Mouse (Mus musculus) hindbrain, postnatal 0 days (tissue): ENCODE results near the gene Degs2. TPM values are rescaled to one million over a fixed set of nuclear protein-coding genes. Genes with fewer than 3 reads are reported as not detected.
A peak's percentile ranks its signal among the peaks of the same experiment; 100 is the strongest.
"Not testable (repeated sequence)": the region's sequence is repeated elsewhere in the genome, so short reads cannot be mapped to it uniquely, and the experiment has no call there.

Source experiments
- ATAC-seq: fragments of 200-750 bp; cut with Nextera tagmentation; 2 replicates; pipeline ENCODE4 v1.8.0; 2017; ENCODE audit warnings: mild to moderate bottlenecking, moderate TSS enrichment, moderate library complexity
- DNase-seq: peaks from one replicate; pipeline ENCODE4 v3.0.0-alpha.2; 2015; ENCODE audit warnings: low spot score
- H3K27ac ChIP-seq: fragments of 300-500 bp; sonication (generic); 2 replicates; pipeline ENCODE4 v1.5.1; 2014; ENCODE audit warnings: mild to moderate bottlenecking
- H3K27me3 ChIP-seq: fragments of 300-500 bp; sonication (generic); 2 replicates; pipeline ENCODE4 v1.6.1; 2014; ENCODE audit warnings: low read length, mixed read lengths; ENCODE audit not compliant: insufficient read depth
- H3K36me3 ChIP-seq: fragments of 300-500 bp; sonication (generic); 2 replicates; pipeline ENCODE4 v1.6.1; 2014; ENCODE audit warnings: low read length, mixed read lengths; ENCODE audit not compliant: insufficient read depth
- H3K4me1 ChIP-seq: fragments of 300-500 bp; sonication (generic); 2 replicates; pipeline ENCODE4 v1.6.1; 2014; ENCODE audit warnings: antibody characterized with exemption, low read length, mixed read lengths; ENCODE audit not compliant: insufficient read depth
- H3K4me2 ChIP-seq: fragments of 300-500 bp; sonication (generic); 2 replicates; pipeline ENCODE4 v1.6.1; 2014; ENCODE audit warnings: low read depth, mild to moderate bottlenecking, low read length, moderate library complexity, mixed read lengths
- H3K4me3 ChIP-seq: fragments of 300-500 bp; sonication (generic); 2 replicates; pipeline ENCODE4 v1.5.1; 2014; ENCODE audit warnings: low read length
- H3K9ac ChIP-seq: fragments of 300-500 bp; sonication (generic); replicated peaks from 2 replicates; pipeline ENCODE4 v1.6.1; 2014; ENCODE audit warnings: mild to moderate bottlenecking, low read length, moderate library complexity, mixed read lengths
- H3K9me3 ChIP-seq: fragments of 300-500 bp; sonication (generic); 2 replicates; pipeline ENCODE4 v1.6.1; 2016; ENCODE audit warnings: low read length, mixed read lengths
- CTCF ChIP-seq: IDR thresholded peaks from 2 replicates; pipeline ENCODE4 v1.5.1; 2016; ENCODE audit warnings: antibody characterized with exemption, control low read depth, low read depth
- WGBS: fragments of 180-500 bp; shearing (Covaris S2); extraction: QIAGEN DNeasy Blood & Tissue Kit; methylation state at CpG from one replicate; pipeline ENCODE4 v1.1.7; 2014; 5-methylcytosine and 5-hydroxymethylcytosine counted together
- polyA plus RNA-seq: library from polyadenylated mRNA; unstranded; fragments of >200 nt; fragmentation: Nextera tagmentation; extraction: Ambion mirVana; gene quantifications from 2 replicates; pipeline ENCODE4 v1.2.1, GENCODE M21; 2015
- total RNA-seq: library from RNA; depleted of rRNA; stranded (reverse); fragments of >200 nt; gene quantifications from 2 replicates; pipeline ENCODE4 v1.2.3, GENCODE M21; 2014

Gene Degs2
- total and polyA plus RNA-seq, 2 experiments from 2014 or later: 0.10 to 0.73 TPM

DNA sequence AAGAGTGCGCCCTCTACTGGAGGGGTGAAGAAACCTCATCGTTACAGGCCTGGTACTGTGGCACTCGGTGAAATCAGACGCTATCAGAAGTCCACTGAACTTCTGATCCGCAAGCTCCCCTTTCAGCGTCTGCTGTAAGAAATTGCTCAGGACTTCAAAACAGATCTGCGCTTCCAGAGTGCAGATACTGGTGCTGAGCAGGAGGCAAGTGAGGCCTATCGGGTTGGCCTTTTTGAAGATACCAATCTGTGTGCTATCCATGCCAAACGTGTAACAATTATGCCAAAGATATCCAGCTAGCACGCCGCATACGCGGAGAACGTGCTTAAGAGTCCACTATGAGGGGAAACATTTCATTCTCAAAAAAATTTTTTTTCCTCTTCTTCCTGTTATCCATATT lies 11.9 kb upstream of the Degs2 start:
- WGBS: 95% methylated on average over 14 of the region's 14 CpGs
- H3K36me3 ChIP-seq, H3K27me3 ChIP-seq, H3K9ac ChIP-seq, H3K4me2 ChIP-seq, H3K27ac ChIP-seq, H3K9me3 ChIP-seq, ATAC-seq, H3K4me3 ChIP-seq, H3K4me1 ChIP-seq, DNase-seq: not testable (repeated sequence)
- TF ChIP-seq CTCF: 0 out of 2 replicates have a peak, but pooled peaks have one; percentile 6

DNA sequence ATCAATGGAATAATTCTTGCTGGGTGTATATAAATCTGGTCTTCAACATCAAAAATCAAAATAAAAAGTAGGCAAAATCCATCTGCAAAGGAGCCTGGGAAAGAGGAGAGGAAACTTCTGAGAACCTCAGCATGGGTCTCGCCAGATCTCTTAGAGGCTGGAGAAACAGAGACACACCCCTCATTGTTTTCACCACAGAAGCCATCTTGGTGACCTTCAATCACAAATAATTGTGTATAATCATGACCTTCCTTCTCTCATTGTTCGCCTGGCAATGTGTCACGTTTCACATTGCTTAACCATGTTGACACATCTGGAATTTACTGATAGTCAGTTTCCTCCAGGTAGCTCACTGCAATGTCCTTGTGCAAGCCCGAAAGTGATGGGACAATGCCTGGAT lies 10.4 kb upstream of the Degs2 start:
- H3K9me3 ChIP-seq: no peaks in the 10 kb centered on the region
- no peaks in the 10 kb centered on the region for H3K36me3 ChIP-seq
- DNase-seq: no peak
- H3K4me1 ChIP-seq: no peaks in the 10 kb centered on the region
- H3K4me2 ChIP-seq: no peak overlapping the region
- H3K27me3 ChIP-seq: no peaks in the 10 kb centered on the region
- no peak overlapping the region for H3K9ac ChIP-seq
- no peak overlapping the region for H3K27ac ChIP-seq
- WGBS: 83% methylated on average over 4 of the region's 4 CpGs
- no peak for TF ChIP-seq CTCF
- no peak for ATAC-seq
- H3K4me3 ChIP-seq: no peak overlapping the region

DNA sequence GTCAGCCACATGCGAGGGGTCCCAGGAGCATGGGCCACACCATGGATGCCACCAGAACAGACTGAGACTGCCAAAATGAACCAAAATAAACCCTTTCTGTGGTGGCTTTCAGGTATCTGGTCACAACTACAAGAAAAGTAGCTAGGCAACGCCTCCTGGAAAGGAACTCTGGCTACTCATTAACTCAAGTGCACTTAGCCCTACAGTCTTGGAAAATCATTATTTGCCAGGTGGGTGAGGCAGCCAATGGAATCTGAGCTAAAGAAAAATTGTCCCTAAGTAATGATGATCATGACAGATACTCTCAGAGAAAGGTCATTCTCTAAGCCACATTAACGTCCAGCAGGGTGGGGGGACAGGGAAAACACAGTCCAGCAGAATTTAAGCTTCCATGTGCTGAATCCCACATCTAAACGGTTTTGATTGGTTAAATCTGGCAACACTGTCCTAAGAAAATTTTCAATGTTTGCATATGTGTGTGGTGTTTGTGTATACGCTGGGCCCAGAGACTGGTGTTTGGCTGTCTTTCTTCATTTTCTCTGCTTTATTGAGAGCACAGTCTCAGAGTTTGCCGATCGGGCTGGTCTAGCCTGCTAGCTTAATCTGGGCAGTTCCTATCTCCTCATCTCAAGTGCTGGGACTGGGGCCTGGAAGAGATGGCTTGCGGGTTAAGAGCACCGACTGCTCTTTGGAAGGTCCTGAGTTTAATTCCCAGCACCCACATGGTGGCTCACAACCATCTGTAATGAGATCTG lies 8.9 kb upstream of the Degs2 start:
- H3K27me3 ChIP-seq: no peaks in the 10 kb centered on the region
- H3K4me1 ChIP-seq: no peaks in the 10 kb centered on the region
- H3K9ac ChIP-seq: no peak overlapping the region
- 84% methylated on average over 9 of the region's 9 CpGs for WGBS
- H3K4me2 ChIP-seq: no peak overlapping the region
- H3K4me3 ChIP-seq: no peak overlapping the region
- no peak overlapping the region for H3K27ac ChIP-seq
- no peak for TF ChIP-seq CTCF
- no peaks in the 10 kb centered on the region for H3K36me3 ChIP-seq
- no peaks in the 10 kb centered on the region for H3K9me3 ChIP-seq
- ATAC-seq (no peak), DNase-seq (no peak)

DNA sequence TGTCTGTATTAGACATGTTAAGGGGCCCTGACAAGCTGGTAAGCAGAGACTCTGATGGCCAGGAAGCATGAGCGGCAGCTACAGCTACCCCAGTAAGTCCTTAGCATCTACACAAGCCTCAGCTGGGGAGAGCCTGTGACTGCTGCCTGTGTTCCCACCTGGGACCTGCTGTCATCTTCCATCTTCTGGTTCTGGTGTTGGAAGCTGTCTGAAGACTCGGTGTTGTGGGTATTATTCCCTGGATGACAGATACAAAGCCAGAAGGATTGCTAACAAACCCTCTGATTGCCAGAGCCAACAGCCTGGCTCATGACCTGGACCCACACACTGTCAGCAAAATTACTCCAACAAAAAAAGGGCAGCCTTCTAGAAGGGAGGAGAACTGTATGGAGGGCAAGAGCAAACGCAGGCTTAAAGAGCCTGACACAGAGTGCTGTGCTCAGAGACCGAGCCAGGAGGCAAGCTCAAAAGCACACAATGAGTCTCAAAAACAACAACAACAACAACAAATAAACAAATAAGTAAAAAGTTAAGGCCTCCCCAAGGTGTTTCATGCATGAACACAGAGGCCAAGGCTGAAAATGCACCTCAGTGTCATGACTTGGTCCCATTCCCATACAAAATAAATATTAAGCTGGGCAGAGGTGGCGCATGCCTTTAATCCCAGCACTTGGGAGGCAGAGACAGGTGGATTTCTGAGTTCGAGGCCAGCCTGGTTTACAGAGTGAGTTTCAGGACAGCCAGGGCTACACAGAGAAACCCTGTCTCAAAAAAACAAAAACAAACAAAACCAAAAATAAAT lies 8.1 kb upstream of the Degs2 start:
- ATAC-seq: no peak
- TF ChIP-seq CTCF: no peak
- Histone ChIP-seq H3K27me3 (no peaks in the 10 kb centered on the region), H3K4me2 (no peak overlapping the region), H3K4me3 (no peak overlapping the region), H3K9ac (no peak overlapping the region), H3K4me1 (no peaks in the 10 kb centered on the region), H3K36me3 (no peaks in the 10 kb centered on the region), H3K9me3 (no peaks in the 10 kb centered on the region), H3K27ac (no peak overlapping the region)
- WGBS: 77% methylated on average over 6 of the region's 6 CpGs
- no peak for DNase-seq

DNA sequence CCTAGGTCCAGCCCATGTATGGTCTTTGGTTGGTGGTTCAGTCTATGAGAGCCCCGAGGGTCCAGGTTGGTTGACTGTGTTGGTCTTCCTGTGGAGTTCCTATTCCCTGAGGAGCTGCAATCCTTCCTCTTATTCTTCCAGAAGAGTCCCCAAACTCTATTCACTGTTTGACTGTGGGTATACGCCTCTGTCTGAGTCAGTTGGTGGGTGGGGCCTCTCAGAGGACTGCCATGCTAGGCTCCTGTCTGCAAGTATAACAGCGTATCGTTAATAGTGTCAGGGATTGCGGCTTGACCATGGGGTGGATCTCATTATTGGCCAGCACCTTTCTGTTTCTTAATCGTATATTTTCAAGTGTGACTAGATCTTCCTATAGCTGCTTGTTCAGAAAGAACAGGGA lies 7.3 kb upstream of the Degs2 start:
- ATAC-seq: no peak
- Histone ChIP-seq H3K9me3 (no peaks in the 10 kb centered on the region), H3K36me3 (no peaks in the 10 kb centered on the region), H3K27me3 (no peaks in the 10 kb centered on the region), H3K9ac (no peak overlapping the region), H3K4me1 (no peaks in the 10 kb centered on the region), H3K4me2 (no peak overlapping the region), H3K27ac (no peak overlapping the region), H3K4me3 (no peak overlapping the region)
- no peak for DNase-seq
- TF ChIP-seq CTCF: no peak
- WGBS: 89% methylated on average over 6 of the region's 6 CpGs

DNA sequence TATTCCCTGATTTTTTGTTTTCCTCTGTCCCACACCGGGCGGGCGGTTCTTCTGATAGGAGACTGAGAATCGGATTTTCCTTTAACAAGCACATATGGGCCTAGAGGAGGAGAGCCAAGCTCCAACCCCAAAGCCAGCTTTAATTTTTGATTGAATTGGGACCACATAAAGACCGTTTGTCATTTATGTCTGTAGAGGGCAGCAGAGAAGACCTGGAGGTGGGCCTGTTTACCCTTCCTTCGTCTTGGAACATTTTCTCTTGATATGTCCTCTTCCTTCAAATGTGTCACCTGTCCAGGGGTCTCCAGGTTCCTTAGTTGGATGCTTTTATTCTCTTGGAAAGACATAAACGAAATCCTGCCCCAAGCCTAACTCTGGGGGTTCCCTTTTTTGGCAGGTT lies 4.0 kb upstream of the Degs2 start:
- no peak overlapping the region for H3K9ac ChIP-seq
- H3K9me3 ChIP-seq: no peaks in the 10 kb centered on the region
- no peak overlapping the region for H3K4me3 ChIP-seq
- TF ChIP-seq CTCF: peak; percentile 52
- no peak for ATAC-seq
- H3K4me1 ChIP-seq: no peaks in the 10 kb centered on the region
- no peak overlapping the region for H3K27ac ChIP-seq
- DNase-seq: peak; percentile 53
- no peak overlapping the region for H3K4me2 ChIP-seq
- 43% methylated on average over 7 of the region's 7 CpGs for WGBS
- no peaks in the 10 kb centered on the region for H3K36me3 ChIP-seq
- peaks cover 7% of the 10 kb centered on the region; the same call in 1 of the 2 replicates for H3K27me3 ChIP-seq

DNA sequence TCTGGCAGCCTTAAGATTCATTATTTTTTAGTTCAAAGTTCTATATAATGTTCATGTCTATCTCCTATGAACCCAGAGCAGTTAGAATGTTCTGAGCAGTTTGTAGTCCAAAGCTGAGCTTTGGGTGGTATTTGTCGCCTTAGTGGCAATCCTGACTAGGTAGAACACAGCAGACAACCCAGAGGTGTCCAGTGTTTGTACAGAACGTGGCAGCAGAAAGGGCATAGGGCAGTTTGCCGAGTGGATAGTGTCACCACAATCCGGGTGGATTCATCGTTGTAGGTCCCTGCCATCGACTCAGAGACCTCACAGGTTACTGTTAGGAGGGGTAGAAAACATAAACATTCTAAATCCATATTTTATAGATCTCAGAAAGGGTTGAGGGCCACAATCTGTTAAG lies 3.4 kb upstream of the Degs2 start:
- ATAC-seq (no peak), DNase-seq (no peak)
- no peak overlapping the region for H3K4me3 ChIP-seq
- no peaks in the 10 kb centered on the region for H3K36me3 ChIP-seq
- peaks cover 7% of the 10 kb centered on the region; the same call in 1 of the 2 replicates for H3K27me3 ChIP-seq
- H3K27ac ChIP-seq: no peak overlapping the region
- no peaks in the 10 kb centered on the region for H3K4me1 ChIP-seq
- 87% methylated on average over 6 of the region's 6 CpGs for WGBS
- H3K9me3 ChIP-seq: no peaks in the 10 kb centered on the region
- H3K9ac ChIP-seq: no peak overlapping the region
- no peak overlapping the region for H3K4me2 ChIP-seq
- TF ChIP-seq CTCF: no peak
